Mouse (Mus musculus): Measurements from ENCODE around the gene Sdf2l1. TPM values are rescaled to one million over a fixed set of nuclear protein-coding genes. Genes with fewer than 3 reads are reported as not detected.
"Not testable (repeated sequence)": the region's sequence is repeated elsewhere in the genome, so short reads cannot be mapped to it uniquely, and the experiment has no call there.

Sdf2l1 gene
- polyA plus RNA-seq (2016; fragmentation: Nextera tagmentation; extraction: Ambion mirVana), result 58.6 and 58.8 TPM in 2 replicates

DNA sequence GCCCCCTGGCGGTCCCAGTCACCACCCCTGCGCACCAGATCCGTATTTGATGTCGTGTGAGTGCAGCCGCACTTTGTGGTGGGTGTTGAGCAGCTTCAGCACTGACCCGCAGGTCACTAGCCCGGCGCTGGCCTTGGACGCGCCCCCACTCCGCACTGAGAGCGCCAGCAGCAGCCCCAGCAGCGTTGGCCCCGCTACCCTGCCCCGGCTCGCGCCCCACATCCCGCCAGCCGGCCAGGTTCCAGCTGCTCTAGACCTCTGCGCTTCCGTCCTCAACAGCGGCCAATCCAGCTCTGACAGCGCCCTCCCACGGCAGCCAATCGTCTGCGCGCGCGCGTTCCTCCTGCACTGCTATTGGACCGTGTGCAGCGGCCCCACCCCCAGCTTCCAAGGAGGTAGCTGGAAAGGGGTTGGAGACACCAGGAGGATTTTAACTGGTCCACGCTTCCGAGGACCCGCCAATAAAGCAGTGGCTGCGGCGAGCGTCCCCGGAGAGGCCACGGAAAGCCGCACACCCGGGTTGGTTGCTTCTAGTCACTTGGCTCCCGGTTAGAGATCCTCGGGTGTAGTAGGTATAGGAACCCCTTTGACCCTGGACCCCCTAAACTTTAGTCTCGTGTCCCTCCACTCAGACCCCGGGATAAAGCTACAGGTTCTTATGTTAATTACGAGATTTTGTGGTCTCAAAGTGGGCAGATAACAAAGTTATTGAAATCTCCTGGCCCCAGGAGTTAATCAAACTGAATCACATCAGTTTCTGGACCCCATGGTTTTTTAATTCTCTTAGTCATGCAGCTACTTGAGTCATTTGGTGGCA lies at the start of gene Sdf2l1:
Sdf2l1 (minus strand) TSS at position 295 of the 817 bp plus-strand sequence.
- H3K36me3 ChIP-seq, result no peaks in the 10 kb centered on the region
- peak within 1 kb of the TSS; percentile 86 for H3K27ac ChIP-seq (replicated peaks)
- H3K27me3 ChIP-seq, result 0 out of 2 replicates have a peak, but pooled peaks cover 7% of the 10 kb centered on the region
- H3K4me3 ChIP-seq, result peak within 1 kb of the TSS; percentile 83
- under 1% methylated on average over 47 of the region's 47 CpGs for WGBS
- H3K4me2 ChIP-seq (replicated peaks), result peak within 1 kb of the TSS; percentile 97
- H3K9ac ChIP-seq (replicated peaks), result peak within 1 kb of the TSS; percentile 69
- H3K9me3 ChIP-seq, result no peaks in the 10 kb centered on the region
- peak; percentile 98 for ATAC-seq (ENCODE audit: low FRiP score, low read depth)
- peaks cover 15% of the 10 kb centered on the region for H3K4me1 ChIP-seq

DNA sequence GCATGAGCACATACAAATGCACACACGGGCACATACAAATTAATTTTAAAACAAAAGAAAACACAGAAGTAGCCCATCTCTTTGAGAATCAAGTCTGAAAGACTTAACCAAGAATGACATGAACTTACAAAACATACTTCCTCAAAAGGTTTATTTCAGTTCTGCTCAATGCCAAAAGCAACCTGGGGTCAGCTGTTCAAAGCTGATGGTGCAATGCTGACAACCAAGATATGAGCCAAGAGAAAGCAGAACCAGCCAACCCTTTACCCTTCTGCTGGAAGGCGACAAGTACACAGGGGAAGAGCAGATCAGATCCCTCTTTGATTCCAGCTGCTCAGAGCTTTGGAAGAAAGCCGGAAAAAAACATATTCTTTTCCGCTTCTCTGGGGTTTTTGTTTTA lies 49.2 kb upstream of the Sdf2l1 start:
- Histone ChIP-seq H3K9ac (replicated peaks) (no peak overlapping the region), H3K27ac (replicated peaks) (no peak overlapping the region)

DNA sequence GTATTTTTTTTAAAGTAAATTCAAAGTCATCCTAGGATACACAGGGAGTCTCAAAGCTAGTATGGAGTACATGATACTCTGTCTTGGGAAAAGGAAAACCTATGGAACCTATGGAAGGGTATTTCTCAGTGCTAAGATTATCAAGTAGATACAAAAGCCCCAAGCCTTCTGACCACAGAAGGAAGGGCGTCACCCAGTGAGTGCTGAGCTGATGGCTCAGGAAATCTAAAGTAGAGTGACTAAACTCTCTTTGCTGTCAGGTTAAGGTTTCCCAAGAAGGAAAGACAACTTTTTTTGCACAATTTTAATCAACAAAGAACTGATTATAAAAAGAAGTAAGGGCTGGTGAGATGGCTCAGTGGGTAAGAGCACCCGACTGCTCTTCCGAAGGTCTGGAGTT lies 47.5 kb upstream of the Sdf2l1 start:
- Histone ChIP-seq H3K9ac (replicated peaks) (no peak overlapping the region), H3K4me2 (replicated peaks) (no peak overlapping the region), H3K27me3 (no peaks in the 10 kb centered on the region), H3K4me1 (peaks cover 3% of the 10 kb centered on the region; the same call in 1 of the 2 replicates), H3K9me3 (no peaks in the 10 kb centered on the region), H3K27ac (replicated peaks) (no peak overlapping the region), H3K4me3 (no peak overlapping the region), H3K36me3 (peaks cover 26% of the 10 kb centered on the region)
- ATAC-seq (ENCODE audit: low FRiP score, low read depth), result no peak
- 94% methylated on average over 3 of the region's 3 CpGs for WGBS

More for the DNA sequence above, 49.2 kb upstream of the Sdf2l1 start:
- Histone ChIP-seq H3K27me3 (no peaks in the 10 kb centered on the region), H3K4me2 (replicated peaks) (no peak overlapping the region), H3K4me3 (no peak overlapping the region), H3K36me3 (peaks cover 24% of the 10 kb centered on the region; the same call in 1 of the 2 replicates), H3K9me3 (no peaks in the 10 kb centered on the region), H3K4me1 (peaks cover 3% of the 10 kb centered on the region; the same call in 1 of the 2 replicates)
- no peak for ATAC-seq (ENCODE audit: low FRiP score, low read depth)
- WGBS, result 91% methylated on average over 4 of the region's 4 CpGs

DNA sequence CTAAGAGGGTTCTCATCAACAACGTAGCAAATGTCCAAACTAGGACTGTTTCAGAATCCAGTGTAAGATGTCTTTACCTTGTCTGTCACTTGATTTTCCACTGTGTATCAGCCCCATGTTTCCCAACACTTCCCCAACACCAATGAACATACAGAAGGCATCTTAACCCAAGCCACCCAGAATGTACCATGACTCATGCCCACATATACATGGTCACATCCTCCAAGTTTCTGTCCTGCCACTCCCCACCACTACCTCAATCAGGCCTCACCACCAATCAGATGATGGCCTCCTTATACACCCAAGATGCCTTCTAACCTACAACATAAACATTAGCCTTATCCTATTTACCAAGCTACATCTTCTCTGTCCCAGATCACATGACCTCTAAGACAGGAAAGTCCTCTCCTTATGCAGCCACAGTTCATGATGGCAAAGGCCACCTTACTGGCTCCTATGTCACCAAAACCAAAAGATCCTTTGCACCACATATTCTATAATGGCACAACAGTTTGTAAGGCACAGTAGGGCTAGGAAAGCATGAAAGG lies 45.5 kb upstream of the Sdf2l1 start:
- Histone ChIP-seq H3K4me3 (no peak overlapping the region), H3K9me3 (no peaks in the 10 kb centered on the region), H3K9ac (replicated peaks) (no peak overlapping the region), H3K4me1 (peaks cover 3% of the 10 kb centered on the region; the same call in 1 of the 2 replicates), H3K27ac (replicated peaks) (no peak overlapping the region), H3K27me3 (no peaks in the 10 kb centered on the region), H3K36me3 (peaks cover 43% of the 10 kb centered on the region), H3K4me2 (replicated peaks) (no peak overlapping the region)
- WGBS, result 100% methylated on average over 1 of the region's 1 CpGs
- ATAC-seq (ENCODE audit: low FRiP score, low read depth), result no peak

DNA sequence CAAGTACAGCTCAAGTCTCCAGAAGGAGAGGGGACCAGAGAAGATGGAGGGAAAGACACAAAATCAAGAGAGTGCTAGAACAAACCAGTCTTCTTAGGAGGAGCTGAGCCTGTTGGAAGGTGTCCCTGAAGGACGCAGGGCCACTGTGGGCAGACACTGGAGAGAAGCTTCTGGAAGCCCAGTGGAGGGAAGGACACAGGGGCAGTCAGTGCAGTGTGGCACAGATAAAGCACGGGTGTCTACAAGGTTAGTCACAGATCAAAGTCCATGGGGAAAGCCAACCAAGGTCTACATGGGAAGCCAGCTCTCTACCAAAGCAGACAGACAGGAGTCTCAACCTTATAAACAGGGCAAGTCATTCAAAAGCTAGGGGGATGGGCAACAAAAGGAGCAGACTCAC lies 43.6 kb upstream of the Sdf2l1 start:
- H3K4me2 ChIP-seq (replicated peaks), result no peak overlapping the region
- no peaks in the 10 kb centered on the region for H3K4me1 ChIP-seq
- no peak overlapping the region for H3K27ac ChIP-seq (replicated peaks)
- WGBS, result 90% methylated on average over 2 of the region's 2 CpGs
- H3K36me3 ChIP-seq, result peaks cover 59% of the 10 kb centered on the region
- no peaks in the 10 kb centered on the region for H3K9me3 ChIP-seq
- H3K27me3 ChIP-seq, result no peaks in the 10 kb centered on the region
- no peak overlapping the region for H3K4me3 ChIP-seq
- no peak overlapping the region for H3K9ac ChIP-seq (replicated peaks)
- no peak for ATAC-seq (ENCODE audit: low FRiP score, low read depth)

DNA sequence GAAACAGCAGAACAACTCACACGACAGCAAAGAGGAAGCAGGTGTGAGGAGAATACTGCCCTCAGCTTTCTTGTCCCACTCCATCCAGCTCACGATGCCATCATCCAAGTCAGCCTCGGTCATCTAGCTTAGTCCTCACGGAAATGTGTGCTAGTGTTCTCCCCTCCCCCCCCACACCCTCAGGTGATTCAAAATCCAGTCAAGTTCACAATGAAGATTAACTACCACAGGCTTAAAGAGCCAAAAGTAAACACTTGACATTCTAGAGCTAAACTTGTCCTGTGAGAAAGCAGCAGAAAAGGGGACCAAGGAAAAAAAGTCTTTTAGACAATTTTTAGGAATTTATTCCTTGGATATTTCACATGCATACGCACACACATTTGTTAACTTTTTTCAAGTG lies 35.9 kb upstream of the Sdf2l1 start:
- peaks cover 49% of the 10 kb centered on the region for H3K36me3 ChIP-seq
- no peak overlapping the region for H3K9ac ChIP-seq (replicated peaks)
- H3K27ac ChIP-seq (replicated peaks), result no peak overlapping the region
- no peaks in the 10 kb centered on the region for H3K4me1 ChIP-seq
- no peak for ATAC-seq (ENCODE audit: low FRiP score, low read depth)
- no peak overlapping the region for H3K4me2 ChIP-seq (replicated peaks)
- WGBS, result 90% methylated on average over 5 of the region's 5 CpGs
- no peaks in the 10 kb centered on the region for H3K27me3 ChIP-seq
- H3K9me3 ChIP-seq, result no peaks in the 10 kb centered on the region
- H3K4me3 ChIP-seq, result no peak overlapping the region

DNA sequence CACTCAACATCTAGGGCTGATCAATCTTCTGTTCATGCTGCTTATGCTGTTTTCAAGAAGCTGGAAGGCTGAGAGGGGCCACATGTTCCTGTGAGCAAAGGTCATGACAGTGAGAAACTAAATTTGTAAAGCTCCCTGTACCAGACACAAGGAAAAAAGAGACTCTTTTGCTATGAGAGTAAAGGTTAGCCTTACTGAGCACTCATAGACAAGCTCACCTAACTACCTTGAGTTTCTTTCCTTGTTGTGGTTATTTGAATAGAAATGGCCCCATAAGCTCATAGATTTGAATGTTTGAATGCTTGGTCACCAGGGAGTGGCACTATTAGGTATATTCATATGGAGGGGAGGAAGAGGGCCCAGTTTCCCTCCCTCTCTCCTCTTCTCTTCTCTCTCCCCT lies 35.0 kb upstream of the Sdf2l1 start:
- Histone ChIP-seq H3K4me3 (no peak overlapping the region), H3K36me3 (peaks cover 46% of the 10 kb centered on the region), H3K4me2 (replicated peaks) (no peak overlapping the region), H3K9me3 (no peaks in the 10 kb centered on the region), H3K9ac (replicated peaks) (no peak overlapping the region), H3K27ac (replicated peaks) (no peak overlapping the region), H3K27me3 (no peaks in the 10 kb centered on the region), H3K4me1 (no peaks in the 10 kb centered on the region)
- ATAC-seq (ENCODE audit: low FRiP score, low read depth), result no peak

DNA sequence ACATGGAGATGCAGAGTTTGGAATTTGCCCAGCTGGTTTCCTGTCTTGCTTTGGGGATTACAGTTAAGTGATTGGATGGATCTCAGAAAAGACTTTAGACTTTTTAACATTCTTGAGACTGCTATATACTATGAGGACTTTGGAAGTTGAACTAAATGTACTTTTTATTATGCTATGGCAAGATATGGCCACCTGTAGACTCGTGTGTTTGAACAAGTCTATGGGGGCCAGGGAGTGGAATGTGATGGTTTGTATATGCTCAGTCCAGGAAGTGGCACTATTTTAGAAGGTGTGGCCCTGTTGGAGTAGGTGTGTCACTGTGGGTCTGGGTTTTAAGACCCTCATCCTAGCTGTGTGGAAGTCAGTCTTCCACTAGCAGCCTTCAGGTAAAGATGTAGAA lies 33.3 kb upstream of the Sdf2l1 start:
- H3K9me3 ChIP-seq; H3K27ac ChIP-seq (replicated peaks); H3K4me2 ChIP-seq (replicated peaks); H3K4me3 ChIP-seq; H3K9ac ChIP-seq (replicated peaks); ATAC-seq (ENCODE audit: low FRiP score, low read depth); H3K4me1 ChIP-seq; H3K27me3 ChIP-seq: not testable (repeated sequence)
- peaks cover 37% of the 10 kb centered on the region for H3K36me3 ChIP-seq
- 95% methylated on average over 1 of the region's 1 CpGs for WGBS

DNA sequence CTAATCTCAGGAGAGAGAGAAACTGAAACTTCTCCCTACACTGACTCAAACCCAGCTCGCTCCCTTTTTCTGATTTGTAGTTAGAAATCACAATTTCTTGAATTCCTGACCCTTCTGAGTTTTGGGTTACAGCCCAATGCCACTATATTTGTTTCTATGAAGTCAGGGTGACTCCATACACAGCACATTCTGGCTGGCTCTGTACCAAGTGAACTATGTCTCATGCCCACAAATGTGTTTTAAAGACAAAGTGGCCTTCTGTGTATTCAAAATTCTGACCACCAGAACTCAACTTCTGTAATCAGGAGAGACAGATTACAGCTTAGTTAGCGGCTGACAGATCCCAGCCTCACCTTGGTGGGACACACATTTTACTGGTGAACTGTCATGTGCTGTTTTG lies 22.2 kb upstream of the Sdf2l1 start:
- no peaks in the 10 kb centered on the region for H3K9me3 ChIP-seq
- H3K4me3 ChIP-seq, result no peak overlapping the region
- H3K27me3 ChIP-seq, result no peaks in the 10 kb centered on the region
- peaks cover 61% of the 10 kb centered on the region for H3K36me3 ChIP-seq
- H3K27ac ChIP-seq (replicated peaks), result no peak overlapping the region
- ATAC-seq (ENCODE audit: low FRiP score, low read depth), result no peak
- H3K4me1 ChIP-seq, result no peaks in the 10 kb centered on the region
- no peak overlapping the region for H3K9ac ChIP-seq (replicated peaks)
- no peak overlapping the region for H3K4me2 ChIP-seq (replicated peaks)
- 93% methylated on average over 2 of the region's 2 CpGs for WGBS

DNA sequence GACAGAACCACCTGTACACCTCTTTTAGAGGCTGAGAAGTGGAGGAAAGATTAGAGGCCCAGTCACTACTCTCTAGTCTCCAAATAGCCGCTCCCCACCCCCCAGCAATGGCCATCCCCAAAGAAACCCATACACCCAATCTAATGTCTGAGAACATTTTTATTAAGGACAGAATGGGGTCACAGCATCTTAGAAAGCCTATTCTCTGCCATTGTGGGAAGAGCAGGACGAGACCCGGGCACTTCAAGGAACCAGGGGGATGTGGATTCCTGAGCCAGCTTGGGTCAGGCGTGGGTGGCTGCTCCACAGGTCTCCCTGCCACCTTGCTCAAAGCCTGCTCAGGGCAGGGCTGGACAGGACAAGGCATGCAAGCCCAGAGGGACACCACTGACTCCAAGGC lies 19.7 kb upstream of the Sdf2l1 start:
- Histone ChIP-seq H3K9ac (replicated peaks) (no peak overlapping the region), H3K27ac (replicated peaks) (no peak overlapping the region), H3K9me3 (no peaks in the 10 kb centered on the region), H3K4me2 (replicated peaks) (no peak overlapping the region), H3K4me1 (peaks cover 12% of the 10 kb centered on the region; the same call in 1 of the 2 replicates), H3K36me3 (peaks cover 41% of the 10 kb centered on the region), H3K27me3 (peaks cover 20% of the 10 kb centered on the region), H3K4me3 (no peak overlapping the region)
- ATAC-seq (ENCODE audit: low FRiP score, low read depth), result no peak
- 96% methylated on average over 4 of the region's 4 CpGs for WGBS

DNA sequence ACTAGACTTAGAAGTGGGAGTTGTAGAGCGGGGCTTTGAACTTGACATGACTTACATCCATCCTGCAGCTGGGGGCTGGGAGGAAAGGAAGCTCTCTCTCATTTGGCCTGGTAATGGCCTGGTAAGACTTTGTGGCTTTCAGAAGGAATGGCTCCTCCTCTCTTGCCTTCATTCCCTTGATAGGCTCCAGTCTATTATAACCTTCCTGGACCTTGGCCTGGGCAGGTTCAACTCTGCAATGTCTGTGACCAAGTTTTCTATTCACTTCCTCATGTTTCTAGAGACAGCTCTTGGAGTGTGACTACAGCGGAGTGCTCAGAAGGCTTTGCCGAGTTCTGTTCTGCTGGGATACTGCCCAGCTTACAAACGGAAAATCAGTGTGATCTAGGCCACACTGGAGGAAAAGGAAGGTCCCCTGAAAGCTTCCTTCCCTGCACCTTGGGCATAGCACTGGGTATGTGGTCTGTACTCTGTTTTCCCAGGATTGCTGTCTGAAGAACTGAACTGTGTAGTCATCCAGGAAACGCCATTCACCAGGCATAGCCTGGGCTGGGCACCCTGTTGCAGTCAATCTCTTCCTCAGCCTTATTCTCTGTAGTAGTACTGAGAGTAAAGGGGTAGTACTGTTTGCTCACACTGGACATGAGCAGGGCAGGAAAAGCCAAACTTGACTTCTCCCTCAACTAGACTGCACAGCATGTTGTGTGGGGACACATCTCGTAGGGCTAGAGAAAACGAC lies 18.5 kb upstream of the Sdf2l1 start:
- Histone ChIP-seq H3K36me3 (peaks cover 34% of the 10 kb centered on the region), H3K4me2 (replicated peaks) (no peak overlapping the region), H3K27ac (replicated peaks) (no peak overlapping the region), H3K4me3 (no peak overlapping the region), H3K9me3 (no peaks in the 10 kb centered on the region), H3K27me3 (peaks cover 20% of the 10 kb centered on the region), H3K9ac (replicated peaks) (no peak overlapping the region), H3K4me1 (peaks cover 12% of the 10 kb centered on the region; the same call in 1 of the 2 replicates)
- no peak for ATAC-seq (ENCODE audit: low FRiP score, low read depth)
- WGBS, result 85% methylated on average over 7 of the region's 7 CpGs

DNA sequence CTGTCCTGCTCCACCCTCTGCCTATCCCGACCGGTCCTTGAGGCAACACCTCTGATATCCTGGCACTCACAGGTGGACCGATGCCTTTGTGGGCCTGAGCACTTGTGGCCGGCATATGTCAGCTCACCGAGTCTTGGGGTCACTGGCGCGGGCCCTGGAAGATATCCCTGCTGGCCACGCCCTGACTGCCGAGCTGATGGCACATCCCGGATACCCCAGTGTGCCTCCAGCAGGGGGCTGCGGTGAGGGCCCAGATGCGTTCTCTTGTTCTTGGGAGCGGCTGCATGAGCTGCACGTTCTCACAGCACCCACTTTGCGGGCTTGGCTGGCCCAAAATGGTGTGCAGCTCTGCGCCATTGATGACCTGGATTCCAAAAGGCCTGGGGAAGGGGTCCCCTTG lies 15.9 kb upstream of the Sdf2l1 start:
- WGBS, result 6% methylated on average over 16 of the region's 16 CpGs
- peak overlapping the region; percentile 59 for H3K9ac ChIP-seq (replicated peaks)
- H3K9me3 ChIP-seq, result no peaks in the 10 kb centered on the region

More for the DNA sequence above, 15.9 kb upstream of the Sdf2l1 start:
- Histone ChIP-seq H3K4me2 (replicated peaks) (peak overlapping the region; percentile 95), H3K4me1 (peaks cover 12% of the 10 kb centered on the region; the same call in 1 of the 2 replicates), H3K36me3 (peaks cover 17% of the 10 kb centered on the region), H3K27me3 (peaks cover 20% of the 10 kb centered on the region), H3K4me3 (peak overlapping the region; percentile 54), H3K27ac (replicated peaks) (no peak overlapping the region)
- peak; percentile 3; the same call in 1 of the 2 replicates for ATAC-seq (ENCODE audit: low FRiP score, low read depth)

Data from midbrain, embryonic 12.5 days (tissue).